Mouse (Mus musculus) E14TG2a.4 (cell line): Measurements from ENCODE around the gene Pgghg.

ENCODE experiments used
- H3K27me3 ChIP-seq: 2 replicates; pipeline ENCODE4 v1.6.1; 2014; ENCODE audit warnings: low read length, control low read depth; ENCODE audit not compliant: insufficient read depth
- H3K36me3 ChIP-seq: 2 replicates; pipeline ENCODE4 v1.6.1; 2014; ENCODE audit warnings: low read length, control low read depth; ENCODE audit not compliant: insufficient read depth
- H3K4me1 ChIP-seq: replicated peaks from 2 replicates; pipeline ENCODE4 v1.6.1; 2014; ENCODE audit warnings: low read depth, low read length, control low read depth
- H3K4me3 ChIP-seq: replicated peaks from 2 replicates; pipeline ENCODE4 v1.5.1; 2014; ENCODE audit warnings: mild to moderate bottlenecking, low read length
- H3K9me3 ChIP-seq: 2 replicates; pipeline ENCODE4 v1.6.1; 2014; ENCODE audit warnings: low read length, control low read depth
- CTCF ChIP-seq: conservative IDR thresholded peaks from 2 replicates; pipeline ENCODE4 v1.5.1; 2014; ENCODE audit warnings: low read length
- NANOG ChIP-seq: IDR thresholded peaks from 2 replicates; pipeline ENCODE4 v1.6.1; 2014; ENCODE audit warnings: borderline replicate concordance, low read length, mixed read lengths
- POU5F1 ChIP-seq: IDR thresholded peaks from 2 replicates; pipeline ENCODE4 v1.6.1; 2014; ENCODE audit warnings: low read length, borderline replicate concordance

The Pgghg gene

DNA sequence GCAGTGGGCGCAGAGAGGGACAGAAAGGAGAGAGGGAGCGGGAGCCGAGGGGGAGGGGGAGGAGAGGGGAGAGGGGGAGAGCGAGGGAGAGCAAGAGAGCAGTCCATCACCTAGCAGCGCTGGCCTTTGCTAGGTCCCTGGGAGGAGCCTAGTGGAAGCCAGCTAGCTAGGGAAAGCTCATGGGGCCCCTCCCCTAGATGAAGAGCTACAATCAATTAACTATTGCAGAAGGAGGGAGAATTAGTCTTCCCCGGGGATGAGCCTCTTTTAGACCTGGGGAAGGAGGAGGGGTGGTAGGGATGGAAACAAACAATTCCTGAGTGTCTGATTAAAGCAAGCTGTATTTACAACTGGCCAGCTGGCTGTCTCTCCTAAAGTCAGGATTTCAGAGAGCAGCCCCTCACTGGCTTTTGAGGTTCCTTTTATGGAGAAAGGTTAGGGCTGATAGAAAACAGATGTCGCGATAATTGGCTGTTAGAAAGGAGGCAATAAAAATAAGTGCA, 1.5 kb upstream of the Pgghg start:
- H3K4me1 ChIP-seq = peaks cover 83% of the 10 kb centered on the region
- TF ChIP-seq CTCF (no peak), POU5F1 (no peak)
- H3K27me3 ChIP-seq = no peaks in the 10 kb centered on the region

DNA sequence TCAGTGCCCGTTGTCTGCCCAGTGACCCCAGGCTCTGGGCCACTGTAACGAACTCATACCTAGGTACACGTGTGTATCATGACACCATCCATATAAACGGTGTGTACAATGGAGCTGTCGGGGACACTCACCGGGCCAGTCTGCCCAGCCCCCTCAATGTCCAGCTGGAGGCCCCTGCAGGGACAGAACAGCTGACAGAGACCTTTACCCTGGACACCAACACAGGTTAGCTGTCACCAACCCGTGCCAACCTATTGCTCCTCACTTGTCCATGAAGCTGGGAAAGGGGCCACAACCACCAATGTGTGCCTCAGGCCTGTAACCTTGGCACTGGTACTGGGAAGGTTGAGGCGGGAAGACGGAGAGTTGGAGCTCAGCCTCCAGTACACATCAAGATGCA, 1.1 kb downstream of the Pgghg start:
- Histone ChIP-seq H3K36me3 (peaks cover 44% of the 10 kb centered on the region), H3K27me3 (no peaks in the 10 kb centered on the region), H3K9me3 (no peaks in the 10 kb centered on the region), H3K4me1 (peaks cover 87% of the 10 kb centered on the region), H3K4me3 (peak overlapping the region; percentile 80)
- TF ChIP-seq NANOG (no peak), POU5F1 (no peak), CTCF (no peak)

More for the DNA sequence above, 1.5 kb upstream of the Pgghg start:
- H3K4me3 ChIP-seq = peak overlapping the region; percentile 62
- peaks cover 18% of the 10 kb centered on the region for H3K36me3 ChIP-seq
- no peaks in the 10 kb centered on the region for H3K9me3 ChIP-seq

DNA sequence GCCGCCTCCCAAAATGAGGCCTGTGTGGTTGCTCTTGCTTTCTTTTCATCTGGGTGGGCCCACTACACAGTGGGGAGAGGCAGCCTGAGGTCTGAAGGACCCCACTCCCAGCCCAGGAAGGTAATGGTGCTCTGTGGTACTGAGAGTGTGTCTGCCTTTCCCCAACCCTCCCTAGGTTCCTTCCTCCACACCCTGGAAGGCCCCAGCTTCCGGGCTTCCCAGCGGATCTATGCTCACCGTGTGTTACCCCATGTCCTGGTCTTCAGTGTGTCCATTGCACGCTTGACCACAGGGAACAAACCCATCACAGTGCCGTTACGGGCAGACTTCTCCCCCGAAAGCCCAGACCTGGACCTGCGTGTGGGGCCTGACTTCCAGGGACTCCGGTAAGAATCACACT, 1.6 kb downstream of the Pgghg start:
- Histone ChIP-seq H3K4me1 (peaks cover 86% of the 10 kb centered on the region), H3K9me3 (no peaks in the 10 kb centered on the region), H3K4me3 (peak overlapping the region; percentile 80), H3K27me3 (no peaks in the 10 kb centered on the region), H3K36me3 (peaks cover 49% of the 10 kb centered on the region)
- no peak for TF ChIP-seq NANOG

DNA sequence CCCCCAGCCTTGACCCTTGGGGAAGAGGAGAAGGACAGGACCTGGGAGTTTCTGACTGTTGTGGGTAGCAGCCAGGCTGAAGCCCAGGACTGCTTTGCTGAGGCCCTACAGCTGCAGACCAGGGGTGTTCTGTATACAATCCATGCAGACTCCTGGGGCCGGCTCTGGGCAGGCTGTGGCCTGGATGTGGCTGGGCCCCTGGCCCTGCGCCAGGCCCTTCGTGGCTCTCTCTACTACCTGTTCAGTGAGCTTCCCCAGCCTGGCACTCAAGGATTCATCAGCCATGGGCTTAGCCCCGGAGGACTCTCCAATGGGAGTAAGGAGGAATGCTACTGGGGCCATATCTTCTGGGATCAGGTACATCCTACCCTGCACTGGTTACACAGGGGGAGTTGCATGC, 2.2 kb downstream of the Pgghg start:
- Histone ChIP-seq H3K4me1 (peaks cover 87% of the 10 kb centered on the region), H3K4me3 (peak overlapping the region; percentile 80), H3K9me3 (no peaks in the 10 kb centered on the region), H3K27me3 (no peaks in the 10 kb centered on the region), H3K36me3 (peaks cover 55% of the 10 kb centered on the region)
- no peak for TF ChIP-seq CTCF
- TF ChIP-seq NANOG = no peak
- TF ChIP-seq POU5F1 = no peak

DNA sequence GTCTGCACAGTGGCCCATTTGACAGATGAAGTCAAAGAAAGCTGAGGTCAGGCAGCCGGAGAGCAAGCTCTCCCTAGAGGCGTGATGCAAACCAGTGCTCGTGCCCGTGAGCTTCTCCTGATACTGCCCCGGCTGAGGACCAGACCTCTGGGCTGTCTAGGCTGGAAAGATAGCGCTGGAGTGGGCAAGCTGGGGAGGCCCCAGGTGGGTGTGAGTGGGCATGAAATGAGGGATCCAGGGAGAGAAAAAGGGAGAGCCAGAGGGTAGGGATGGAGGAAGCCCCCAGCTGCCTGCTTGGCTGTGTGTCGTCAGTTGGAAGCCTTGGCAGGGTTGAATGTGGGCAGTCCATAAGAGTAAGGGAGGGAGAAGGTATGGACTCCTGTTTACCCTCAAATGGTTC, 3.0 kb downstream of the Pgghg start:
- TF ChIP-seq NANOG (no peak), CTCF (no peak), POU5F1 (no peak)
- Histone ChIP-seq H3K36me3 (peaks cover 63% of the 10 kb centered on the region), H3K9me3 (no peaks in the 10 kb centered on the region), H3K4me3 (no peak overlapping the region), H3K4me1 (peaks cover 87% of the 10 kb centered on the region), H3K27me3 (no peaks in the 10 kb centered on the region)

DNA sequence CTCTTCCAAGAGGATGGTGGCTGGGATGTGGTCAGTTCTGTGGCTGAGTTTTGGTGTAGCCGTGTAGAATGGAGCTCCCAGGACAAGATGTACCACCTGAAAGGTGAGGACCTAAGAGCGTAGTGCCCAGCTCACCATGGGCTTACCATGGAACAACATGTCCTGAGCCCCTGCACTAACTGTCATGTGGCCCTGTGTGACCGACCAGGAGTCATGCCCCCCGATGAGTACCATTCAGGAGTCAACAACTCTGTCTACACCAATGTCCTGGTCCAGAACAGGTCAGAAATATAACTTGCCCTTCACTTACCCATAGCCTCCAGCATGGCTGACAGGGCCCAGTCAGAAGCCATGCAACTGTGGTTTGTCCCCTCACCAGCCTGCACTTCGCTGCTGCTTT, 4.1 kb downstream of the Pgghg start:
- no peak for TF ChIP-seq POU5F1
- TF ChIP-seq NANOG = no peak
- no peak for TF ChIP-seq CTCF
- H3K36me3 ChIP-seq = peaks cover 74% of the 10 kb centered on the region
- peaks cover 87% of the 10 kb centered on the region for H3K4me1 ChIP-seq

DNA sequence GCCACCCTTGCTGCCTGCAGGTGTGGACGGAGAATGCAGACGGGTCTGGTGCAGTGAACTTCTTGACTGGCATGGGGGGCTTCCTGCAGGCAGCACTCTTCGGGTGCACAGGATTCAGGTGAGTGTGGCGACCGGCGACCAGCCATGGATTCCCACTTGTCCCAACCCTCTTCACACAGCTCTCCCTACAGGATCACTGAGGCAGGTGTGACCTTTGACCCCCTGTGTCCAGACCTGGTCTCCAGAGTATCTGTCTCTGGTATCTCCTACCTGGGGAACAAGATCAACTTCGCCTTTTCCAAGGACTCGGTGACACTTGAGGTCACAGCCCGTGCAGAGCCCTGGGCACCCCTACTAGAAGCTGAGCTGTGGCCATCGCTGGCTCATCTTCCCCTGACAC, 5.1 kb downstream of the Pgghg start:
- Histone ChIP-seq H3K4me1 (peaks cover 87% of the 10 kb centered on the region), H3K27me3 (no peaks in the 10 kb centered on the region), H3K4me3 (no peak overlapping the region), H3K36me3 (peaks cover 84% of the 10 kb centered on the region), H3K9me3 (no peaks in the 10 kb centered on the region)
- TF ChIP-seq CTCF (no peak), POU5F1 (no peak), NANOG (no peak)

More for the DNA sequence above, 4.1 kb downstream of the Pgghg start:
- H3K9me3 ChIP-seq = no peaks in the 10 kb centered on the region
- H3K27me3 ChIP-seq = no peaks in the 10 kb centered on the region
- H3K4me3 ChIP-seq = no peak overlapping the region

DNA sequence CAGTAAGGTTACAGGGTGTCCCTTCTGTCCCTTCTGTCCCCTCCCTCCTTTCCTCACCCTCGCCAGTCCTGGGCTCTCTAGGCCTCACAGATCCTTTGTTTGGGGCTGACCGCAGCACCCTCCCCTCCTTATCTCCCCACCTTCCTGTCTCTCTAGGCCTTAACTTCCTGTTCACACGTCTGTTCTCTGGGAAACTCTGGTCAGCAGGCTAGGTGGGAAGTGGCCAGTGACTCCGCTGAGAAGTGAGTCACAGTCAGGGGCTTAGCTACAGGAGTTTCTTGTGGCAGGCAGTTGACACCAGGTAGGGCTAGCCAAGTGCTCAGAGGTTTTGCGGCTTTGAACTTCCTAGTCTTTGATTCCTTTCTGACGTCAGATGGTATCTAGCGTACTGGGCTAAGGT, 5.8 kb downstream of the Pgghg start:
- H3K4me3 ChIP-seq = no peak overlapping the region
- no peak for TF ChIP-seq CTCF
- TF ChIP-seq NANOG = no peak
- TF ChIP-seq POU5F1 = no peak
- peaks cover 91% of the 10 kb centered on the region for H3K36me3 ChIP-seq
- H3K27me3 ChIP-seq = no peaks in the 10 kb centered on the region
- peaks cover 90% of the 10 kb centered on the region for H3K4me1 ChIP-seq
- no peaks in the 10 kb centered on the region for H3K9me3 ChIP-seq

DNA sequence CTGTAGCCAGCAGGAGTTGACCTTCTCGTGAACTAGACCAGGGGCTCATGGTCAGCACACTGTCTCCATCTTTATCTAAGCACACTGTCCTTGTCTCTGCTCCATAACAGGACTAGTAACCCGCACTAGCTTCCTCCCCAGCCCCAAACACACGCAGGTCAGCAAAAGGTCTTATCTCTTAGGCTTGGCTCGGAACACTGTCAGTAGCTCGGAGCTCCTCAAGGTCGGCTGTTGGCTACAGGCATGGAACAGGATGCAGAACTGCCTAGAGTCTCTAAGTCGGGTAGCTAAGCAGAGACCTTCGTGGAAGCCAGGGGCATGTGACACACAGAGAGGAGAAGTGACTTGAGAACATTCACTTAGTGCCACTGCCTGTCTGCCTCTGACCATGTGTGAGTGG, 7.0 kb downstream of the Pgghg start:
- H3K4me3 ChIP-seq = no peak overlapping the region
- TF ChIP-seq POU5F1 = no peak

DNA sequence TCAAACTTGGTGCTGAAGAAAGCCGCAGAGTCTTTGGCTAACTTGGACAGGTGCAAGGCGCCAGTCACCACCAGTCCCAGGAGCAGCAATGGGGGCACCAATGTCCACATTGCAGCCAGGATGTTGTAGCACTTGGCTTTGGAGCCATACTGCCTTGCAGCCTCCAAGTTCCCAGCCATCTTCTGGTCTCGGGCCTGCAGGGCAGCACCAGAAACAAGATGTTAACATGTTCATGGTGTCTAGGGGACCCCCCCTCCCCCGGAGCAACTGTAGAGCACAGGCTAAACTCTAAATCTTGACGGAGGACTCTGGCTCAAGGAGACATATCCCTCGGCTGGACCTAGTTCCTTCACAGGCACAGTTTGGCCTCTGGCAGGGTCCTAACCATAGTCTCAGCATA, 8.1 kb downstream of the Pgghg start:
- no peaks in the 10 kb centered on the region for H3K9me3 ChIP-seq
- no peak for TF ChIP-seq NANOG
- TF ChIP-seq POU5F1 = no peak
- no peak for TF ChIP-seq CTCF
- H3K4me1 ChIP-seq = peaks cover 90% of the 10 kb centered on the region
- H3K4me3 ChIP-seq = no peak overlapping the region
- no peaks in the 10 kb centered on the region for H3K27me3 ChIP-seq
- H3K36me3 ChIP-seq = peaks cover 98% of the 10 kb centered on the region

More for the DNA sequence above, 7.0 kb downstream of the Pgghg start:
- Histone ChIP-seq H3K36me3 (peaks cover 98% of the 10 kb centered on the region), H3K4me1 (peaks cover 90% of the 10 kb centered on the region), H3K9me3 (no peaks in the 10 kb centered on the region), H3K27me3 (no peaks in the 10 kb centered on the region)
